Mouse (Mus musculus): ENCODE data around the gene Olfr722. TPM values are rescaled to one million over a fixed set of nuclear protein-coding genes. Genes with fewer than 3 reads are reported as not detected.

The Olfr722 gene
- polyA plus RNA-seq (2012), result not detected in 2 replicates

GRCm38 (mm10) chr14:49901899-49902298 lies at the start of gene Olfr722:
Gene Olfr722, minus strand, starts transcription at chr14:49901999.

GRCm38 (mm10) chr14:49931687-49932086 lies 29.9 kb upstream of the Olfr722 start, which contains the start of gene Olfr723:
Gene Olfr723, minus strand, starts transcription at chr14:49931787.

Other genes with a start within 250 kb of the Olfr722 start
- gene Armh4, start 118.6 kb downstream of the Olfr722 start, polyA plus RNA-seq (2012), result not detected in 2 replicates
- not detected in 2 replicates for gene Olfr723, start 29.8 kb upstream of the Olfr722 start, polyA plus RNA-seq (2012)
- gene Olfr724, start 61.3 kb upstream of the Olfr722 start, polyA plus RNA-seq (2012), result not detected in 2 replicates
- not detected in 2 replicates for gene Olfr725, start 138.4 kb upstream of the Olfr722 start, polyA plus RNA-seq (2012)
- gene Olfr726, start 189.0 kb upstream of the Olfr722 start, polyA plus RNA-seq (2012), result not detected in 2 replicates
- gene Olfr727, start 221.2 kb upstream of the Olfr722 start, polyA plus RNA-seq (2012), result not detected in 2 replicates
- not detected in 2 replicates for gene Olfr728, start 240.7 kb upstream of the Olfr722 start, polyA plus RNA-seq (2012)